Mouse (Mus musculus): ENCODE results near the gene 1600012H06Rik.
A peak's percentile ranks its signal among the peaks of the same experiment; 100 is the strongest.
"Not testable (repeated sequence)": the region's sequence is repeated elsewhere in the genome, so short reads cannot be mapped to it uniquely, and the experiment has no call there.

Gene 1600012H06Rik

DNA sequence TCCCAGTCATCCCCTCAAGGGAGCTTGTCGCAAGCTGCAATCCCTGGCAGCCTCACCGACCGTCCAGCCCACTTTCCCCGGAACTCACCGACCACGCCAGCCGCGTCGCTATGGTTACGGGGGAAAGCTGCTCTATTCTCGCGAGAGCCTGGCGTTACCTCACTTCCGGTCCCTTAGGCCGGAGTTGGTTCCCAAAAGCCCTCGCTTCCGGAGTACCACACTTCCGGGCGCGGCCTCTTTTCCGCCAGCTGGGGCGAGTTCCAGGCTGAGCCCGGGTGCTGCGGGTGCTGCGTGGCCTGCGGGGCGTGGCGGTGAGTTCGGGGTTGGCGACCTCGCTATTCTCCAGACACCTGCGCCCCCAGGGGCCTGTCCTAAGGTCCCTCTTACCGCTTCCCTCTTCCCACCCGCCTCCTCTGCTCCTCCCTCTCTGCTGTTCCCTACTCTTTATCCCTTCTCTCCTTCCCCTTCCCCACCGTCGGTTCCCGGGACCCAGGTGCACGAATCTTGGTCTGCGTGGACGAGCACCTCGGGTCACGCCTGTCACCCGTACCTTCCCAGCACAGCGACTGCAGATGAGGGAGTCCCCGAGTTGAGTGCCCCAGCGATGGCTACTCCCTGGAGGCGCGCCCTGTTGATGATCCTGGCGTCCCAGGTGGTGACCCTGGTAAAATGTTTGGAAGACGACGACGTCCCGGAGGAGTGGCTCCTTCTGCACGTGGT is at the start of gene 1600012H06Rik, which contains the start of gene Wdr27:
TSS of gene 1600012H06Rik (plus strand) at position 176 of the 720 bp plus-strand sequence.
TSS of gene Wdr27 (minus strand) at position 150 of the 720 bp plus-strand sequence.
- peak; percentile 98 for DNase-seq (ENCODE audit: low read depth, low spot score)

DNA sequence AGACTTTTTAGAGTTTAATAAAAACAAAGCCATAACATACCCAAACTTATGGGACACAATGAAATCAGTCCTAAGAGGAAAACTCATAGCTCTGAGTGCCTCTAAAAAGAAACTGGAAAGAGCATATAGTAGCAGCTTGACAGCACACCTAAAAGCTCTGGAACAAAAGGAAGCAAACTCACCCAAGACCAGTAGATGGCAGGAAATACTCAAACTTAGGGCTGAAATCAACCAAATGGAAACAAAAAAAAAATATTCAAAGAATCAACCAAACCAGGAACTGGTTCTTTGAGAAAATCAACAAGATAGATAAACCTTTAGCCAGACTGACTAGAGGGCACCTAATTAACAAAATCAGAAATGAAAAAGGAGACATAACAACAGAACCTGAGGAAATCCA is 47.9 kb upstream of the 1600012H06Rik start:
- DNase-seq (ENCODE audit: low read depth, low spot score): not testable (repeated sequence)

DNA sequence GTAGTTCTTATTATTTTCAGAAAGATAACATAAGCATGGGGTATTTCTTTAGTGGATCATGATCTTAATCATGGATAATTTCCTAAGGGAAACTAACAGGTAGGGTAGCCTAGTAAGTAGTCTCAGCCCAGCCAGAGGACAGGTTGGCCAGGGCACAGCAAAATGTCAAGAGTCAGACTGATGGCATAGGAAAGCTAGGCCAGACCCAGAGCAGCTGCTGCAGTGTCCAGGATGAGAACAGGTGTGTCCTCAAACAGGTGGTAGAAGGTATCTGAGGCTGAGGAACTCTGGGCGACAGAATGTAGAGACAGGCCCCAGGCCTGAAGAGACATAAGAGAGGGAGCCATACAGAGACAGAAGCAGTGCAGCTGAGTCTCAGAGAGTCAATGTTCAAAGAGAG is 44.0 kb upstream of the 1600012H06Rik start:
- DNase-seq (ENCODE audit: low read depth, low spot score): no peak

DNA sequence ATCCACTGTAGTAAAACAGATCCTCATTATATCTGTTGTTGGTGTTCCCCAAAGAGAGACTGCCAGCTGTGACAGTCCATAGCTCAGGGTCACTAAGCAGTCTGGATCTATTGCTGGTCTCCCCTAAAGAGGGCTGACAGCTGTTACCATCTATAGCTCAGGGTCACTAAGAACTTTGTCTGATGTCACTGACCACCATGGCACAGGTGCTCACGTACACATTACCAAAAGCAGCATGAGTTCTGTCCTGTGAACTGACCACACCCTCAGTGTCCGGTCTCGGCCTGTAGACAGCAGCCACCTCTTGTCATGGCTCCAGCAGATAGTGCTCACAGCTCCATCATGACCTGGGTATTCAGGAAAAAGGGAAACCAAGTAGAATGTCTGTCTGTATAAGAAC is 39.8 kb upstream of the 1600012H06Rik start:
- no peak for DNase-seq (ENCODE audit: low read depth, low spot score)

DNA sequence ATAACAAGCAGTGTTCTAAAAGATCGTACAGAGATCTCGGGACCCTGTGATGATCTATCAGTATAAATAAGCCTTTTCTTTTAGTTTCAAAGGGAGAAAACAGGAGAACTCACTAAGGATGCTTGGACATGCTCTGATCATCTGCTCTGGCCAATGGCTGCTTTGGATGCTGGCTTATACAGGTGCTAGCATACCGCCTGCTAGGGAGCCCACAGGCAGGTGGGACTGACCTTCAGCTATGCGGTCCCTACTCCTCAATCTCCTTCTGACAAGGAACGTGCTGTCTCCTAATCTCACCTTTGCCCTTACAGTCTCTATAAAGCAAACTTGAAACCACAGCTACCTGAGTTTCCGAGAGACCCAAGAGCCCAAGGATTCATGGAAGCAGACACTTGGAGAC is 38.8 kb upstream of the 1600012H06Rik start:
- no peak for DNase-seq (ENCODE audit: low read depth, low spot score)

DNA sequence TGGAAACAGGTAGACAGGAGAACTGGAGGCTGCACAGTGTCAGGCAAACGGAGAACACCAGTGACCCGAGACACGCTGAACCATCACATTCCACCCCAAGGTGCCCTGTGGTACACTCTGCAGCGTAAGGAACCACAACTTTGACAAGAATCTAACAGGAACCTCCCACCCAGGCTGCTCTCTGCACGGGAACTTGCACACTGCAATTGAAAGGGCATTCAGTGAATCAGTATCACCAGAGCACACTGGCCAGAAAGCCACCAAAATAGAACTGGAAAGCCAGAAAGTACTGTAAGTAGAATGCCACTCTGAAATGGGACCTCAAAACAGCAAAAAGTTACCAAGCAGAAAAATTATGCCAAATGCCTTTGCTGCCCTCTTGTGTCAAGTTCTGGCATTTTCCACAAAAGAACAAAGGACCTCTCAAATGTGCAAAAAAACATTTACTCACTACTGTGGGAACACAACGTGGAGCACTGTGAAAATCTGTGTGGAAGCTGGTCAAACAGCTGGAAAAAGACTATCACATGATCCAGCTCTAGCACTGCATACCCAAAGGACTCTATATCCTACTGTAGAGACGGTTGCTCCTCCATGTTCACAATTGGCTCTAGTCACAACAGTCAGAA is 38.2 kb upstream of the 1600012H06Rik start:
- DNase-seq (ENCODE audit: low read depth, low spot score): peak; percentile 44

DNA sequence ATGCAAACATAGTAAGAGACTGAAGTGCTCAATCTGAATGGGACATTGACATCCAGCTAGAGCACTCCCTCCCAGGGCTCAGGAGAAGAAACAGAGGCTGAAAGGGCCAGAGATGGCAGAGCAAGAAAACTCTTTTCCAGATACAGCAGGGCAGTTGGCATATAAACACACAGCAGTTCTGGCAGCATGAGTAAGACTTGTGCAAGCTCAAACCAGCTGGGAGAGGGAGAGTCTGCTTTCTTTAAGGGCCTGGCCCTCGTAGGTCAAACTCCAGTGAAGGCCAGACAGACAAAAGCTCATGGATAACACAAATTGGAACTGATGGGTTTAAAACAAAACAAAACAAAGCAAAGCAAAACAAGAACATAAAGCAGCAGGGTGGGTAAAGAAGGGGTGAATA is 36.4 kb upstream of the 1600012H06Rik start:
- DNase-seq (ENCODE audit: low read depth, low spot score): no peak

DNA sequence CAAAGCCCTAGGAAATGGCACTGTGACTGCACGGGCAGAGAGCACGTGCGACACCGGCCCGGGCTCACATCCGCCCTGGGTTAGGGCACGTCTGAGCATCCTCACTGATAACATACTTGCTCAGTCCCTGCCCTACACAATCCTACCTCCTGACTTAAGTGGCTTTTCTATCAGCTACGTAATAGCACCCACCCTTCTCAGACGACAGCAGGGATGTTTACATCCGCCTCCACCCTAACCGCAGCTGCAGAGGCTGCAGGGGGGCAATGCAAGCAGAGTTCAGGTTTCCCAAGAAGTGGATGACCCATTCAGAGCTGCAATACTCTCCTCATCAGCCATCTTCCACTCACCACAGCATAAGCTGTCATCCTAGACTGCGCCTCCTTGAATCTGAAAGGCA is 35.8 kb upstream of the 1600012H06Rik start:
- no peak for DNase-seq (ENCODE audit: low read depth, low spot score)

DNA sequence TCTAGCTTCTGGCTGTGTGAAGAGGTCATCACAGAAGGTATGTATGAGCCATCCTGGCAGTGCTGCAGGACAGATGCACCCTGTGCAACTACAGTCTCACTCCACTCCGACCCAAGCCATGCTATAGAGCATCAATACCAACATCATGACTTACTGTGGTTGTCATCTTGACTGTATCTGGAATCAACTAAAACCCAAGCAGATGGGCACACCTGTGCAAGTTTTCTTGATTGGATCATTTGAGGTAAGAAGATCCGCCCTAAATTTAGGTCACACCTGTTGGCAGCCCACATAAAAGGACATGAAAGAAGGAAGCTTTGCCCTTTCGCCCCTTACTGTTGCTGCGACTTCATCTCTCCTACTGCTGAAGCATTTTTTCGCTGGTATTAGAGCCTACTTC is 33.7 kb upstream of the 1600012H06Rik start:
- DNase-seq (ENCODE audit: low read depth, low spot score): no peak

DNA sequence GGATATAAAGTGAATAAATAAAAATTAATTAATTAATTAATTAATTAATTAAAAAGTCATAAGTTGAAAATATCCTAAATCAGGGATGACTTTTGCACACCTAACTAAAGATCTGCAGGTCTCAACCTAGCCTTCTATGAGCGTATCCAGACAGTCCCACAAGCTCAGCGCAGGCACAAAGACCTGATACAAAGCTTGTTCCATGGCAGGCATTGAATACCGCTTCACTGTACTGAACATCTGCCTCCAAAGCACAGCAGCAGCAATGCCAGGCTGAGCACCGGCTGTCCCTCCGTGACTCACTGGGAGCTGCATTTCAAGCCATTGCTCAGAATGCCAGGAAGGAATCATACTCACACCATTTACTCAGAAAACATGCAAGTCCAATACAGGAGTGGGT is 32.2 kb upstream of the 1600012H06Rik start:
- no peak for DNase-seq (ENCODE audit: low read depth, low spot score)

DNA sequence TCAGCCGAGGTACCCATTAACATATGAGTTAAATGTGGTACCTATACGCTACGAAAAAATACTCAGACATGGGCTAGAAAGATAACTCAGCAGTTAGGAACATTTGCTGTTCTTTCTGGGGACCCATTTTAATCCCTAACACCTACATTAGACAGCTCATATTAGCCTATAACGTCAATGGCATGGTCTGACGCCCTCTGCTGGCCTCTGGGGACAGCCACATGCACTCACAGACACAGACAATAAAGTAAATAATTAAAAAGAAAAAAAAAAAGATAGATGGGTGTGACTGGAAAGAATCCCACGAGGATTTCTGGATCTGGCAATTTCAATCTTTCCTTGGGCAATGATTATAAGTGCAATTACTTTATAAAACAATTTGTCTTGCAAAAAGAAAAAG is 30.6 kb upstream of the 1600012H06Rik start:
- DNase-seq (ENCODE audit: low read depth, low spot score): no peak

DNA sequence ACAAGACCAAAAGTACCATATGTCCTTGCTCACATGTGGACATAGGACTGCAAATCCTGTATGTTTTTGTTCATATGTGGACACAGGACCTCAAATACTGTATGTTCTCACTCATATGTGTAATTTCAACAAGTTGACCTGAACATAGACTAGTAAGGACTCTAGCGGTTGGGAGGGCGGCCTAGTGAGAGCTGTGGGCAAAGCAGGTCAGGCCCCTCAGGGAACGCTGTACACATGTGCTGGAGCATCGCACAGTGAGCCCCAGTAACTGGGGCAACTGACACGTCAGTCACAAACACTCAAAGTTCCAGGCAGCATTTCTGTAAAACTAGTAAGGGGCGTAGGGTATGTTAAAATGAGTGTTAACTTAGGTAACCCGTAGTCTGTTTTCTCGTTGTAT is 30.0 kb upstream of the 1600012H06Rik start:
- no peak for DNase-seq (ENCODE audit: low read depth, low spot score)

DNA sequence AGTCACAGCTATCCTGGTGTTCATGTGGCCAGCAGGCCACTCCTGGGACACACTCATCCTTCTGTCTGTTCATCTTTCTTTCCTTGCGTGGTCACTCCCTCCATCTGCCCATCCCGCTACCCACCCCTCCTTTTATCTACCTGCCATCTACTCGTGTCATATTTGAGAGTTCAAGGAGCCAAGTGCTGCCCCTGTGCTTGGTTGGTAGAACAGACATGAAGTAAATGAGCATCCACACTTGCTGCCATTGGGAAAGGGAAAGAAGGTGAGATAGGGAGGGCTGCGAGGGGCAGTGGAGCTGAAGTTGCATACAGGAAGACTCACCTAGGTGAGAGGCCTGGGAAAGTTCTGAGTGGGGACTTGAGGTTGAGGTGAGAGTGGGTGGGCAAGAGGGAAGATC is 28.6 kb upstream of the 1600012H06Rik start:
- no peak for DNase-seq (ENCODE audit: low read depth, low spot score)

DNA sequence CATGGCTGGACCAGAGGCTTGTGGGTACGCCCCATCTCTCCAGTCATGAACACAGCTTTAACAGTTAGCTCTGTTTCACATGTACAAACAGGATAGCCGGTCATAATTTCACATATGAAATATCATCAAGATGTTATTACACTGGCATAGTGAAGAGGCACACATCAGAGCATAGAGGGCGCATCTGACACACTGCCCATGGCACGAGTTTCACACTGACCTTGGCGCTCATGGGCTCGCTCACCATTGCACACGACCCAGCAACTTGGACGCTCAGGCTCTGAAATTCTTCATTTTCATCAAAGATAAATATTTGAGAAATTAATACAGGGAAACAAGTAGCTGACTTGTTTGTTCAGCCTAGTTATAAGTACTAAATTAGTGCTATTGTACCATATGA is 25.1 kb upstream of the 1600012H06Rik start:
- DNase-seq (ENCODE audit: low read depth, low spot score): no peak

DNA sequence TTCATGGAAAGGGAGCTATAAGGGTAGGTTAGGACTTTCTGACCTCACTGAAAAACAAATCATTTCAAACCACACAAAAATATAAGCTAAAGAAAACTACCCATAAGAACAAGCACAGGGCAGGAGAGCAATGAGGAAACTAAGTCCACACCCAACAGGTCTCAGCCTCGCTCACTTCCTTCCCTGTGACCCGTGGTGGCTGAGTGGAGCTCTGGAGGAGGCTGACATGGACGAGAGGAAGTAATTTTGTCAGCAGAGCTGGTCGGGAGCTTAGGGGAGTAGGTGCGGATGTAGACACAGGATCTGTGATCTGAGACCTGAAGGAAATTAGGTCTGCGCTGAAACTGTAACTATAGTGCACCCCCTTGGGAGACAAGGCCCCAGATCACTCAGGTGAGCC is 21.4 kb upstream of the 1600012H06Rik start:
- no peak for DNase-seq (ENCODE audit: low read depth, low spot score)

DNA sequence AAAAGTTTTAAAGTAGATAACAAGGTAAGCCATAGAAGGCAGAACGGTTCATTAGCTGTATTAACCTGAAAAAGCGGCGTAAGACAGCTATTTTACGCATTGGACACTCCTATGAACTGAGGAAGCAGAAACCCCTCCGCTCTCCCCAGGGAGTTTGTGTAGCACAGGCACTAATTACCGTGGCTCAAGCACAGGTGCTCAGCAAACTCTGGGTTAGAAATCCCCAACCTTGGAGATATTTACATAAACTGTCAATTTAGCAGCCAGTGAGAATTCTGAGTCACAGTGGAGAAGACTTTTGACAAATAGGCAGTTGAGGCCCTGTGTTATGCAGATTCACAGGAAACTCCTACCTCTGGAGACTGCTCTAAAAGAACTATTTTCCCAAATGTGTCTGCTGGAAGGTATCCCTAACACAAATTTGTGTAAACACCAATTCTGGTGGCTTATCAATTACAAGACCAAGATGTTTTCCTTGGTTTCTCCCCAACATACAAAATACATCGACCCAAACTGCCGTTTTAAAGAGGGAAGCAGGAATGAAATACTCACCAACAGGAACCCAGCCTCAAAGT is 15.3 kb upstream of the 1600012H06Rik start:
- DNase-seq (ENCODE audit: low read depth, low spot score): no peak

DNA sequence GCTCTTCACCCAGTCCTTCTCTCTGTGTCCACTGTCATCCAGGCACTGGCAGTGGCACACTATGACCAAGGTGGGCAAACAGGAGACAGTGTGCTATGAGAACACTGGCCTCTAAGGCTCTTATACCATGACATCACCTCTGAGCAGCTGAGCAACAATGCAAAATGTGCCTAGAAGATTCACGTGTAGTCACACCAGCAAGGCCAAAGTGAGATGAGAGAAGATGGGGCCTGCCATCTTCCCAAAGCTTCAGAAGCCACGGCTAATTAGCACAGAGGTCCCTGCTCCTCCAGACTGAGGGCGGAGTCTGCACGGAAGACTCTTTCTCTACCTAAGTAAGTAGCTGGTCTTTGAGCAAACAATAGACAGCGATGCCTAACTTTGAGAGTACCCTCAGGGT is 14.4 kb upstream of the 1600012H06Rik start:
- DNase-seq (ENCODE audit: low read depth, low spot score): no peak

DNA sequence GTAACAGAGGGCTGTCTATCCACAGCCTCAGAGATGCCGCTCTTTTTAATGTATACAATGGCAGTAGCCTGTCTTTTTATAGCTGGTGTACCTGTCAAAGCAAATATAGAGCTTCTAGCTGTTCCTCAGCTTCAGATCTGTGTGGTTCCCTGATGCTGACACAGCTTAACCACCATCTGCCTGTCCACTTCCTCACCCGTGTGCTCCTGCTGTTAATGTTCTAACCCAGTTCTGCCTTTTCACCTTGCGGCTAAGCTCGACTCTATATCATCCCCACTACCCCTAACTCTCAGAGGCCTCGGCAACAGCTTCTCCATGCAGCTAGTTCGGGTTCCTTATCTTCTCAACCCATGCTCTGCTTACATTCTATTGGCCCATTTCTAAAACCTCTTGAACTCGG is 12.3 kb upstream of the 1600012H06Rik start:
- no peak for DNase-seq (ENCODE audit: low read depth, low spot score)

DNA sequence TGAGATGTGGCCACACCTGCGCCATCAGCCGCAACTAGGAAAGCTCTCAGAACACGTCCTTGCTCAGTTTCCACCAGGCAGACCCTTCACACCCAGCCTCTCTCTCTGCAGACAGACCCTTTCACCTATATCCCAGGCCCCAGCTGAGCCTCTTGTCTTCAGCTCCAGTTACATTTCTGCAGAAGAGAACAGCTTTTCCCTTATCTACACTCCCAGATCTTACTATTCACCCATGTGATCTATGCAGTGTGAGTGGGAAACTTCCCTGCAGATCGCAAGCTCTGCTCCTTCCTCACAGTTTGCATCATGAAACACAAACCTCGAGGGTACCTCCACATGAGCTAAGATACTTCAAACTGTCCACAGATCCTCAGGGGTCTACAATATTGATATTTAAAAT is 11.5 kb upstream of the 1600012H06Rik start:
- no peak for DNase-seq (ENCODE audit: low read depth, low spot score)

DNA sequence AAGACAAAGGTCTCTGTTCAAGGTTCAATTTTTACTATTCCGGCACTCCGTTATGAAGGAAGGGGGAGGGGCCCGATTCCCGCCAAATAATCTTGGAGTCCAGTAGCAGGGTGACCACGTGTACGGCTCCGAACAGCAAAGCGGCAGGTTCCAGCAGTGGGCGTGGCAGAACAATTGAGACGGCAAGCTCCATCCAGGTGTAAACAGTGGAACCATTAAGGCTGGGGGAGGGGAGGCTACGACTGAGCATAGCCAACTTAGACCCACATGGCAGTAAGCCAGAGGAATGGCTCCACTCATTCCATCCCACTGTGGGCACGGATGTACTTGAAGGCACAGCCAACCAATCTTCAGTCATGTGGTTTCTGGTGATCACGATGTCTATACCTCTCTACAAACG is 7.7 kb upstream of the 1600012H06Rik start:
- not testable (repeated sequence) for DNase-seq (ENCODE audit: low read depth, low spot score)

DNA sequence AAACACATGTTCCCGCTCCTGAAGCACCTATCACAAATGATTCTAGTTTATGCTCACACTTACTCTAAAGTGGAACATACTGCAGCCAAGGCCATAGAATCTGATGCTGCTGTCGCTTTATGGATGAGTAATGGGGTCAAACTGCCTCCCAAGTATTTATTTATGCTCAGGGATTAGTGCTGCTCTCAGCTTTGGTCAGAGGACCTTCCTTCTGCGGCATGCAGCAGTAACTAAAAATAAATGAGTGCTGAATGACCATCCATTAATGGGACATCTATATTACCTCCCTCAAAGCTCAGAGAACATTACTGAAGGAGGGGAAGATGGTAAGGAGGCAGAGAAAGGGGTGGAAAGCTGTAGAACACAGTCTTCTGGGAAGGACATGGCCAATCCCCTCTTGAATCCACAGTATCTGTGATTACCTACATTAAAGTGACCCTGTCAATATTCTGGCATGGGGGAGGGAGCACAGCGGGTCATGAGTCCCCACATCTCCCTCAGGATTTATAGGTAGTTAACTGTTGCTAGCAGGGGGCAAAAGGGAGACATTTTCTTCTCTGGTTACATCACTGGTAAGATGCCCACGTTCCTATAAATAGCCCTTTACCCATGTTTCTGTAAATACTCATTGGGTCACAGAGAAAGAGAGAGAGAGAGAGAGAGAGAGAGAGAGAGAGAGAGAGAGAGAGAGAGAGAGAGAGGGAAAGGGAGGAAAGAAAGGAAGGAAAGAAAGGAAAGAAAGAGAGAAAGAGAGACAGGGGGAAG is 7.0 kb upstream of the 1600012H06Rik start:
- DNase-seq (ENCODE audit: low read depth, low spot score): peak; percentile 65

DNA sequence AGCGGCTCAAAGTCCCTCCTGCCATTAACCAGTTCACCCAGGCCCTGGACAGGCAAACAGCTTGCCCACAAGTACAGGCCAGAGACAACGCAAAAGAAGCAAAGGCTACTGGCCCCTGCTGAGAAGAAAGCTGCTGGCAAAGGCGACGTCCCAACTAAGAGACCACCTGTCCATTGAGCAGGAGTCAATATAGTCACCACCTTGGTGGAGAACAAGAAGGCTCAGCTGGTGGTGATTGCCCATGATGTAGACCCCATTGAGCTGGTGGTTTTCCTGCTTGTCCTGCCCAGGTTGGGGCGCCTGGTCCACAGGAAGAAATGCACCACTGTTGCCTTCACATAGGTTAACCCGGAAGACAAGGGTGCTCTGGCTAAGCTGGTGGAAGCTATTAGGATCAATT is 803 bp upstream of the 1600012H06Rik start:
- not testable (repeated sequence) for DNase-seq (ENCODE audit: low read depth, low spot score)
